Mouse (Mus musculus) midbrain, postnatal 0 days (tissue): ENCODE measurements around the gene Cd200r3. TPM values are rescaled to one million over a fixed set of nuclear protein-coding genes. Genes with fewer than 3 reads are reported as not detected.

ENCODE experiments used
- ATAC-seq: fragments of 200-750 bp; cut with Nextera tagmentation; 2 replicates; pipeline ENCODE4 v1.8.0; 2017; ENCODE audit warnings: moderate number of reproducible peaks, mild to moderate bottlenecking, moderate TSS enrichment, moderate library complexity; ENCODE audit not compliant: low FRiP score
- DNase-seq: peaks from one replicate; pipeline ENCODE4 v3.0.0-alpha.2; 2015; ENCODE audit warnings: low spot score
- H3K27ac ChIP-seq: fragments of 300-500 bp; sonication (generic); 2 replicates; pipeline ENCODE4 v1.5.1; 2014; ENCODE audit warnings: low read depth, mild to moderate bottlenecking, low read length, mixed read lengths
- H3K27me3 ChIP-seq: fragments of 300-500 bp; sonication (generic); 2 replicates; pipeline ENCODE4 v1.6.1; 2014; ENCODE audit warnings: low read length, control low read depth, mixed read lengths; ENCODE audit not compliant: insufficient read depth
- H3K36me3 ChIP-seq: fragments of 300-500 bp; sonication (generic); 2 replicates; pipeline ENCODE4 v1.6.1; 2014; ENCODE audit warnings: low read length, control low read depth, mixed read lengths; ENCODE audit not compliant: insufficient read depth
- H3K4me1 ChIP-seq: fragments of 300-500 bp; sonication (generic); 2 replicates; pipeline ENCODE4 v1.6.1; 2014; ENCODE audit warnings: mild to moderate bottlenecking, control low read depth, antibody characterized with exemption, low read length, mixed read lengths; ENCODE audit not compliant: insufficient read depth
- H3K4me2 ChIP-seq: fragments of 300-500 bp; sonication (generic); 2 replicates; pipeline ENCODE4 v1.6.1; 2014; ENCODE audit warnings: low read depth, mild to moderate bottlenecking, low read length, mixed read lengths; ENCODE audit not compliant: poor library complexity, severe bottlenecking
- H3K4me3 ChIP-seq: fragments of 300-500 bp; sonication (generic); 2 replicates; pipeline ENCODE4 v1.5.1; 2014; ENCODE audit warnings: low read depth, mild to moderate bottlenecking, low read length, moderate library complexity
- H3K9ac ChIP-seq: fragments of 300-500 bp; sonication (generic); replicated peaks from 2 replicates; pipeline ENCODE4 v1.6.1; 2014; ENCODE audit warnings: mild to moderate bottlenecking, low read length, moderate library complexity, mixed read lengths; ENCODE audit not compliant: poor library complexity, severe bottlenecking
- H3K9me3 ChIP-seq: fragments of 300-500 bp; sonication (generic); 2 replicates; pipeline ENCODE4 v1.6.1; 2016; ENCODE audit warnings: low read length, control low read depth
- CTCF ChIP-seq: IDR thresholded peaks from 2 replicates; pipeline ENCODE4 v1.5.1; 2016; ENCODE audit warnings: antibody characterized with exemption, mild to moderate bottlenecking
- WGBS: fragments of 180-500 bp; shearing (Covaris S2); extraction: QIAGEN DNeasy Blood & Tissue Kit; methylation state at CpG from one replicate; pipeline ENCODE4 v1.1.7; 2014; 5-methylcytosine and 5-hydroxymethylcytosine counted together
- polyA plus RNA-seq: library from polyadenylated mRNA; unstranded; fragments of >200 nt; fragmentation: Nextera tagmentation; extraction: Ambion mirVana; gene quantifications from 2 replicates; pipeline ENCODE4 v1.2.1, GENCODE M21; 2015
- total RNA-seq: library from RNA; depleted of rRNA; stranded (reverse); fragments of >200 nt; gene quantifications from 2 replicates; pipeline ENCODE4 v1.2.3, GENCODE M21; 2014

The Cd200r3 gene
- total and polyA plus RNA-seq, 2 experiments from 2014 or later = not detected

GRCm38 (mm10) chr16:44976892-44977633 lies 33.6 kb downstream of the Cd200r3 start:
- Histone ChIP-seq H3K4me1 (no peaks in the 10 kb centered on the region), H3K9ac (no peak overlapping the region), H3K4me2 (no peak overlapping the region), H3K36me3 (no peaks in the 10 kb centered on the region), H3K4me3 (no peak overlapping the region), H3K27ac (no peak overlapping the region), H3K27me3 (no peaks in the 10 kb centered on the region), H3K9me3 (no peaks in the 10 kb centered on the region)
- 73% methylated on average over 6 of the region's 6 CpGs for WGBS
- TF ChIP-seq CTCF = no peak
- DNase-seq (no peak), ATAC-seq (no peak)

DNA sequence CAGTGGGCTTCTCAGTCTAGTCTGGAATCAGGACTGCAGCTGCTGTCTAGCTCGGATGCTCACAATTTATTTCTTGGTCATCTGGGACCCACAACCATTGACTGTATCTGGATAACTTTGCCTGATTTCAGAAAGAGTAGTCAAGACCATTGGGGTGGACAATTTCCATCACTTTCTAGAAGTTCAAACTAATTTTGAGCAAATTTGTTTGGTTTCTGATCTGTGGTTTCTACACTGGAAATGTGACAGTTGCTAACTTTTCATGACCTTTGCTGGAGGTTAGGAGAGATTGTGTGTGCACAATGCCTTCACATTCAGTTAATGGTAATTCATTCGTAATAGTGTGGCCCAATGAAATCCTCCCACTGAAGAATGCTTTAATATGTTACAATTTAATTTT lies 34.7 kb downstream of the Cd200r3 start:
- Histone ChIP-seq H3K4me2 (no peak overlapping the region), H3K9me3 (no peaks in the 10 kb centered on the region), H3K4me1 (no peaks in the 10 kb centered on the region), H3K27ac (no peak overlapping the region), H3K9ac (no peak overlapping the region), H3K27me3 (no peaks in the 10 kb centered on the region), H3K36me3 (no peaks in the 10 kb centered on the region), H3K4me3 (no peak overlapping the region)
- WGBS = 88% methylated on average over 2 of the region's 2 CpGs
- DNase-seq (no peak), ATAC-seq (no peak)
- TF ChIP-seq CTCF = no peak

GRCm38 (mm10) chr16:44979355-44979896 lies 35.9 kb downstream of the Cd200r3 start:
- no peaks in the 10 kb centered on the region for H3K36me3 ChIP-seq
- ATAC-seq (no peak), DNase-seq (no peak)
- no peak for TF ChIP-seq CTCF
- no peaks in the 10 kb centered on the region for H3K9me3 ChIP-seq
- H3K27ac ChIP-seq = no peak overlapping the region
- H3K27me3 ChIP-seq = no peaks in the 10 kb centered on the region
- no peaks in the 10 kb centered on the region for H3K4me1 ChIP-seq
- H3K4me2 ChIP-seq = no peak overlapping the region
- WGBS = 70% methylated on average over 3 of the region's 3 CpGs
- no peak overlapping the region for H3K4me3 ChIP-seq
- H3K9ac ChIP-seq = no peak overlapping the region

- no peaks in the 10 kb centered on the region for H3K36me3 ChIP-seq
- no peaks in the 10 kb centered on the region for H3K9me3 ChIP-seq
- H3K4me1 ChIP-seq = no peaks in the 10 kb centered on the region
- H3K27ac ChIP-seq = no peak overlapping the region
- no peak for ATAC-seq
- no peak for DNase-seq
- no peak for TF ChIP-seq CTCF
- no peaks in the 10 kb centered on the region for H3K27me3 ChIP-seq
- WGBS = 80% methylated on average over 2 of the region's 2 CpGs
- H3K4me3 ChIP-seq = no peak overlapping the region
- no peak overlapping the region for H3K9ac ChIP-seq
- H3K4me2 ChIP-seq = no peak overlapping the region
Observed at GRCm38 (mm10) chr16:44982972-44983371, 39.5 kb downstream of the Cd200r3 start.

DNA sequence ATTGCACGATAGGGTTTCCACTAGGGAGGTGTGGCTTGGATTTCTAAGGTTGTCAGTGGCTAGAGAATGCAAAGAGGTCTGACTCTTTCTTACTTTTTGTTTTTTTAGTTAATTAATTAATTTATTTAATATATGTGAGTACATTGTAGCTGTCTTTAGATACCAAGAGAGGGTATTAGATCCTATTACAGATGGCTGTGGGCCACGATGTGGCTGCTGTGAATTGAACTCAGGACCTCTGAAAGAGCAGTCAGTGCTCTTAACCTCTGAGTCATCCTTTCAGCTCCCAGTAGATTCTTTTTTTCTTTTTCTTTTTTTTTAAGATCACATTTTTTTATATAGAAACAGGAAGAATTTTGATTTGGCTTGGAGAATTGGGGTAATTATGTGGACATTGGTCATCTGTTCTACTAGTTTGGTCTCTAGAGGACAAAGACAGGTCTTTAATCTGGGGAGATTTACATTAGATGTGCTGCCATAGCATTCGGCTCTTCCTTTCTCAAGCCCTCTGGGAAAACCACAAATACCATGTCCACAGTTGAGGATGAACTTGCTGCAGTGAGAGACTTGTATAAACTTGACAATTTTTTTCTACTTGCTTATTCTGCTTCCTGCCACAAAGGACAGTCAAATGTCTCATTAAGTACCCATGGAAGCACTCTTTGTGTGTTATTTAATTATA lies 40.0 kb downstream of the Cd200r3 start:
- 78% methylated on average over 3 of the region's 3 CpGs for WGBS
- ATAC-seq (no peak), DNase-seq (no peak)
- Histone ChIP-seq H3K4me3 (no peak overlapping the region), H3K4me2 (no peak overlapping the region), H3K27me3 (no peaks in the 10 kb centered on the region), H3K9ac (no peak overlapping the region), H3K27ac (no peak overlapping the region), H3K9me3 (no peaks in the 10 kb centered on the region), H3K36me3 (no peaks in the 10 kb centered on the region), H3K4me1 (no peaks in the 10 kb centered on the region)
- no peak for TF ChIP-seq CTCF

GRCm38 (mm10) chr16:44984111-44984510 lies 40.6 kb downstream of the Cd200r3 start:
- ATAC-seq (no peak), DNase-seq (no peak)

More at GRCm38 (mm10) chr16:44984111-44984510, 40.6 kb downstream of the Cd200r3 start:
- TF ChIP-seq CTCF = no peak
- no peak overlapping the region for H3K4me2 ChIP-seq
- no peaks in the 10 kb centered on the region for H3K36me3 ChIP-seq
- H3K27ac ChIP-seq = no peak overlapping the region
- H3K9ac ChIP-seq = no peak overlapping the region
- H3K4me1 ChIP-seq = no peaks in the 10 kb centered on the region
- H3K9me3 ChIP-seq = no peaks in the 10 kb centered on the region
- H3K27me3 ChIP-seq = no peaks in the 10 kb centered on the region
- no peak overlapping the region for H3K4me3 ChIP-seq
